Mouse (Mus musculus) megakaryocyte, embryonic 14.5 days (primary cell): ENCODE data around the gene Acox3.

Source experiments
- FLI1 ChIP-seq: IDR thresholded peaks from 2 replicates; pipeline ENCODE4 v1.6.1; 2012; ENCODE audit warnings: low read length, inconsistent platforms, mixed read lengths
- GATA1 ChIP-seq: IDR thresholded peaks from 3 replicates; pipeline ENCODE4 v1.6.1; 2012; ENCODE audit warnings: mixed read lengths, low read length, inconsistent platforms, borderline replicate concordance

DNA sequence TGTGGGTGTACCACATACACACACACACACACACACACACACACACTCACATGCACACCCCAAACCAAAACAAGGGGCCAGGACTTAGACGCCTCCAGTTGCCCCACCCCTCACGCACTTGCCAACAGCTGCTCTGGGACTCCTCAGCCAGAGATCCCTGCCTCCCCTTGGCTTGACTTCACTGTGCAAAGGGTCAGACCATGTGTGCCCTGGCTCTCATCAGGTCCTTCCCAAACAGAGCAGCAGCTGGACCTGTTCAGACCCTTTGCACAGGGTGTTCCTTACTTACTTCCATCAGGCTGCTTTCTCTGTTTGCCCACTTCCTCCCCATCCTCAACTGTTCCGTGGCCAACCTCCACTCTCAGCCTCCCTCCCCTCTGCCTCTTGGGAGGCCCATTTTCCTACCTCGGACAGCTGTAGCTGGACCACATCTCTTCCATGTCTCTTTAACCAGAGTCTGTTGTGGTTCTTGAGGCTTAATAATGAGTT lies 42.0 kb downstream of the Acox3 start:
- TF ChIP-seq GATA1 (no peak), FLI1 (no peak)
